Mouse (Mus musculus): ENCODE measurements around the gene Rps21. TPM values are rescaled to one million over a fixed set of nuclear protein-coding genes. Genes with fewer than 3 reads are reported as not detected.

The Rps21 gene
- polyA plus RNA-seq, 1 experiment from 2014 or later: 423 TPM

GRCm38 (mm10) chr2:180220165-180220564 lies 37.0 kb upstream of the Rps21 start:
- Histone ChIP-seq H3K4me1 (peaks cover 29% of the 10 kb centered on the region), H3K27ac (no peak overlapping the region), H3K9me3 (replicated peaks) (no peaks in the 10 kb centered on the region), H3K27me3 (peaks cover 31% of the 10 kb centered on the region), H3K9ac (no peak overlapping the region), H3K4me2 (replicated peaks) (no peak overlapping the region), H3K4me3 (no peak overlapping the region), H3K36me3 (no peaks in the 10 kb centered on the region)
- 77% methylated on average over 9 of the region's 9 CpGs for WGBS
- ATAC-seq (ENCODE audit: low FRiP score): no peak

- Histone ChIP-seq H3K36me3 (no peaks in the 10 kb centered on the region), H3K4me3 (no peak overlapping the region), H3K9me3 (replicated peaks) (no peaks in the 10 kb centered on the region), H3K27ac (no peak overlapping the region), H3K4me2 (replicated peaks) (no peak overlapping the region), H3K4me1 (peaks cover 37% of the 10 kb centered on the region), H3K27me3 (peaks cover 40% of the 10 kb centered on the region), H3K9ac (no peak overlapping the region)
- 94% methylated on average over 9 of the region's 9 CpGs for WGBS
- no peak for ATAC-seq (ENCODE audit: low FRiP score)
Observed at GRCm38 (mm10) chr2:180221051-180221450, 36.1 kb upstream of the Rps21 start.

GRCm38 (mm10) chr2:180222250-180222649 lies 34.9 kb upstream of the Rps21 start:
- peaks cover 51% of the 10 kb centered on the region for H3K27me3 ChIP-seq
- peaks cover 45% of the 10 kb centered on the region for H3K4me1 ChIP-seq

GRCm38 (mm10) chr2:180224647-180225043 lies 32.5 kb upstream of the Rps21 start:
- no peaks in the 10 kb centered on the region for H3K9me3 ChIP-seq (replicated peaks)
- peak overlapping the region; percentile 98 for H3K4me2 ChIP-seq (replicated peaks)
- WGBS: 3% methylated on average over 12 of the region's 13 CpGs
- peaks cover 54% of the 10 kb centered on the region for H3K27me3 ChIP-seq
- H3K27ac ChIP-seq: no peak overlapping the region
- H3K4me1 ChIP-seq: peaks cover 54% of the 10 kb centered on the region
- H3K36me3 ChIP-seq: no peaks in the 10 kb centered on the region
- no peak overlapping the region; the same call in 1 of the 2 replicates for H3K9ac ChIP-seq
- no peak for ATAC-seq (ENCODE audit: low FRiP score)
- peak overlapping the region; percentile 60 for H3K4me3 ChIP-seq

More at GRCm38 (mm10) chr2:180222250-180222649, 34.9 kb upstream of the Rps21 start:
- Histone ChIP-seq H3K27ac (no peak overlapping the region), H3K9me3 (replicated peaks) (no peaks in the 10 kb centered on the region), H3K9ac (no peak overlapping the region), H3K4me3 (no peak overlapping the region), H3K4me2 (replicated peaks) (no peak overlapping the region), H3K36me3 (no peaks in the 10 kb centered on the region)
- ATAC-seq (ENCODE audit: low FRiP score): peak; percentile 24
- WGBS: 14% methylated on average over 6 of the region's 6 CpGs

- WGBS: under 1% methylated on average over 55 of the region's 55 CpGs
- peak; percentile 13; the same call in 1 of the 2 replicates for ATAC-seq (ENCODE audit: low FRiP score)
- peak overlapping the region; percentile 60 for H3K4me3 ChIP-seq
- peaks cover 54% of the 10 kb centered on the region for H3K4me1 ChIP-seq
- H3K9me3 ChIP-seq (replicated peaks): no peaks in the 10 kb centered on the region
- H3K4me2 ChIP-seq (replicated peaks): peak overlapping the region; percentile 98
- peak overlapping the region; percentile 66 for H3K9ac ChIP-seq
- H3K27me3 ChIP-seq: peaks cover 54% of the 10 kb centered on the region
- no peak overlapping the region for H3K27ac ChIP-seq
- no peaks in the 10 kb centered on the region for H3K36me3 ChIP-seq
Observed at GRCm38 (mm10) chr2:180225044-180225761, 32.0 kb upstream of the Rps21 start.

- H3K9ac ChIP-seq: peak within 1 kb of the TSS; percentile 66
- peak within 1 kb of the TSS; percentile 98 for H3K4me2 ChIP-seq (replicated peaks)
- H3K4me3 ChIP-seq: peak within 1 kb of the TSS; percentile 60
- no peaks in the 10 kb centered on the region for H3K9me3 ChIP-seq (replicated peaks)
- peaks cover 54% of the 10 kb centered on the region for H3K4me1 ChIP-seq
- H3K27me3 ChIP-seq: peaks cover 54% of the 10 kb centered on the region
- no peaks in the 10 kb centered on the region for H3K36me3 ChIP-seq
- ATAC-seq (ENCODE audit: low FRiP score): peak; percentile 24; the same call in 1 of the 2 replicates
- under 1% methylated on average over 37 of the region's 37 CpGs for WGBS
- no peak within 1 kb of the TSS for H3K27ac ChIP-seq
Observed at GRCm38 (mm10) chr2:180225762-180226378, 31.3 kb upstream of the Rps21 start, which contains the start of gene Lama5. Gene Lama5, minus strand, starts transcription at chr2:180225859.

- ATAC-seq (ENCODE audit: low FRiP score): peak; percentile 72
- Histone ChIP-seq H3K4me2 (replicated peaks) (peak overlapping the region; percentile 35), H3K4me3 (no peak overlapping the region), H3K9ac (no peak overlapping the region; the same call in 1 of the 2 replicates), H3K27ac (no peak overlapping the region; the same call in 1 of the 2 replicates), H3K27me3 (peaks cover 50% of the 10 kb centered on the region), H3K4me1 (peaks cover 47% of the 10 kb centered on the region), H3K36me3 (no peaks in the 10 kb centered on the region), H3K9me3 (replicated peaks) (no peaks in the 10 kb centered on the region)
- WGBS: 1% methylated on average over 21 of the region's 21 CpGs
Observed at GRCm38 (mm10) chr2:180227262-180228059, 29.7 kb upstream of the Rps21 start.

- no peaks in the 10 kb centered on the region for H3K9me3 ChIP-seq (replicated peaks)
- H3K4me3 ChIP-seq: no peak overlapping the region
- no peak overlapping the region; the same call in 1 of the 2 replicates for H3K4me2 ChIP-seq (replicated peaks)
- 51% methylated on average over 6 of the region's 6 CpGs for WGBS
- no peaks in the 10 kb centered on the region for H3K36me3 ChIP-seq
- peaks cover 42% of the 10 kb centered on the region for H3K4me1 ChIP-seq
- no peak; the same call in 1 of the 2 replicates for ATAC-seq (ENCODE audit: low FRiP score)
- peaks cover 44% of the 10 kb centered on the region for H3K27me3 ChIP-seq
- H3K9ac ChIP-seq: no peak overlapping the region
- H3K27ac ChIP-seq: no peak overlapping the region
Observed at GRCm38 (mm10) chr2:180228060-180228458, 29.1 kb upstream of the Rps21 start.

GRCm38 (mm10) chr2:180228592-180228991 lies 28.6 kb upstream of the Rps21 start:
- Histone ChIP-seq H3K27ac (no peak overlapping the region), H3K9me3 (replicated peaks) (no peaks in the 10 kb centered on the region), H3K9ac (no peak overlapping the region), H3K36me3 (no peaks in the 10 kb centered on the region), H3K4me3 (no peak overlapping the region), H3K4me2 (replicated peaks) (no peak overlapping the region), H3K27me3 (peaks cover 39% of the 10 kb centered on the region), H3K4me1 (peaks cover 42% of the 10 kb centered on the region)
- 69% methylated on average over 7 of the region's 7 CpGs for WGBS
- ATAC-seq (ENCODE audit: low FRiP score): no peak; the same call in 1 of the 2 replicates

GRCm38 (mm10) chr2:180229129-180229528 lies 28.0 kb upstream of the Rps21 start:
- no peak overlapping the region for H3K27ac ChIP-seq
- H3K9ac ChIP-seq: no peak overlapping the region
- peaks cover 33% of the 10 kb centered on the region for H3K27me3 ChIP-seq
- H3K36me3 ChIP-seq: no peaks in the 10 kb centered on the region
- H3K4me1 ChIP-seq: peaks cover 42% of the 10 kb centered on the region
- H3K4me3 ChIP-seq: no peak overlapping the region
- 87% methylated on average over 3 of the region's 3 CpGs for WGBS
- ATAC-seq (ENCODE audit: low FRiP score): no peak
- H3K9me3 ChIP-seq (replicated peaks): no peaks in the 10 kb centered on the region
- H3K4me2 ChIP-seq (replicated peaks): no peak overlapping the region

GRCm38 (mm10) chr2:180230482-180230881 lies 26.7 kb upstream of the Rps21 start:
- no peak overlapping the region for H3K4me2 ChIP-seq (replicated peaks)
- H3K27ac ChIP-seq: no peak overlapping the region
- no peaks in the 10 kb centered on the region for H3K9me3 ChIP-seq (replicated peaks)
- peaks cover 40% of the 10 kb centered on the region for H3K4me1 ChIP-seq
- no peak overlapping the region for H3K9ac ChIP-seq
- ATAC-seq (ENCODE audit: low FRiP score): no peak
- 64% methylated on average over 4 of the region's 4 CpGs for WGBS
- no peak overlapping the region for H3K4me3 ChIP-seq
- H3K27me3 ChIP-seq: peaks cover 20% of the 10 kb centered on the region
- no peaks in the 10 kb centered on the region for H3K36me3 ChIP-seq
